Mouse (Mus musculus) hindbrain, embryonic 12.5 days (tissue): ENCODE data around the gene Gab1. TPM values are rescaled to one million over a fixed set of nuclear protein-coding genes. Genes with fewer than 3 reads are reported as not detected.

Source experiments
- ATAC-seq: fragments of 200-750 bp; cut with Nextera tagmentation; 2 replicates; pipeline ENCODE4 v1.8.0; 2017; ENCODE audit warnings: moderate TSS enrichment; ENCODE audit not compliant: low FRiP score
- H3K27ac ChIP-seq: fragments of 300-500 bp; sonication (generic); 2 replicates; pipeline ENCODE4 v1.5.1; 2016; ENCODE audit warnings: mild to moderate bottlenecking
- H3K27me3 ChIP-seq: fragments of 300-500 bp; sonication (generic); 2 replicates; pipeline ENCODE4 v1.6.1; 2016; ENCODE audit warnings: mild to moderate bottlenecking
- H3K36me3 ChIP-seq: fragments of 300-500 bp; sonication (generic); 2 replicates; pipeline ENCODE4 v1.6.1; 2016; ENCODE audit warnings: mild to moderate bottlenecking
- H3K4me1 ChIP-seq: fragments of 300-500 bp; sonication (generic); 2 replicates; pipeline ENCODE4 v1.6.1; 2016
- H3K4me2 ChIP-seq: fragments of 300-500 bp; sonication (generic); replicated peaks from 2 replicates; pipeline ENCODE4 v1.6.1; 2016; ENCODE audit warnings: mild to moderate bottlenecking
- H3K4me3 ChIP-seq: fragments of 300-500 bp; sonication (generic); 2 replicates; pipeline ENCODE4 v1.5.1; 2016; ENCODE audit warnings: mild to moderate bottlenecking
- H3K9ac ChIP-seq: fragments of 300-500 bp; sonication (generic); 2 replicates; pipeline ENCODE4 v1.6.1; 2016; ENCODE audit warnings: mild to moderate bottlenecking, moderate library complexity
- H3K9me3 ChIP-seq: fragments of 300-500 bp; sonication (generic); replicated peaks from 2 replicates; pipeline ENCODE4 v1.6.1; 2016; ENCODE audit warnings: mild to moderate bottlenecking
- WGBS: fragments of 180-500 bp; shearing (Covaris S2); methylation state at CpG from one replicate; pipeline ENCODE4 v1.1.7; 2016; 5-methylcytosine and 5-hydroxymethylcytosine counted together
- polyA plus RNA-seq: library from polyadenylated mRNA; unstranded; fragments of >200 nt; fragmentation: Nextera tagmentation; extraction: Ambion mirVana; gene quantifications from 2 replicates; pipeline ENCODE4 v1.2.1, GENCODE M21; 2016

Gab1 gene
- polyA plus RNA-seq, result 21.3 and 23.2 TPM in 2 replicates

DNA sequence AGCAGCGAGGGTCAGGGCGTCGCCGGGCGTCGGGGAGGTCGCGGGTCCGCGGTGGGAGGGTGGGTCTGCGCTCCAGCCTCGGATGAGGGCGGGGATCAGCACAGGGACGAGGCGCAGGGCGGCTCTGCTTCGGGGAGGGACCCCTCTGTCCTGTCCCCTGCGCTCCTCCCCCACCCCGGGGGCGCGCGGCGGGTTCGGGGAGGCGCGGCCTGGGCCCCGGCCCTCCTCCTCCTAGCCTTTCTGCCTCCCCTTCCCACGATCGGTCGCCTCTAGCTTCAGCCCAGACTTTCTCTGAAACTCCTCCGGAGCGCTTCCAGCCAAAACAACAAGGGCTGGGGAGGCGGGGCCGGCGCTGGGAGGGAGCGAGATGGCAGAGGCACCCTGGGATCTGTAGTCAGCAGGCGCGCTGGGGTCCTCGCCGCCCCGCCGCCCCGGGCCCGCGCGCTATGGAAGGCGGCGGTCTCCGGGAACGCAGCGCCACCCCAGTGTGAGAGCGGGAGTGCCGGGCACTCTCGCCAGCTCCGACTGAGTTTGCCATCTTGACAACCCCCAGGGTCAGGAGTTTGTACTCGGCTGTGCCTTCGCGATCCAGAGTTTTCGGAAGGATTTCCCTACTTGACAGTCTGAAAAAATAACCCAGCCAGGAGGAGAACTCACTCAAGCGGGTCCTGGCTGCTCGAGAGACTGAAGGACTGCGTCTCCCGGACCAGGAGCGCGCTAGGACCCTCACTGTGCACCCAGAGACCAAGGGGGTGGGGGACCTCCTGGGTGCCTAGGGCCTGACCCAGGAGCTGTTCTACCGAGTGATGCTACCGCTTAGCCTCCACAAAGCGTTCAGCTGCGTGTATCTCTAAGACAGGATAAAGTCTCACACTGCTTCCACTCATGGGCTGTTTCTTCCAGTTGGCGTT lies at the start of gene Gab1:
Gab1 (minus strand) TSS at position 324 of the 911 bp plus-strand sequence.
- H3K4me2 ChIP-seq, result peak within 1 kb of the TSS; percentile 81
- ATAC-seq, result peak; percentile 97
- peak within 1 kb of the TSS; percentile 85 for H3K9ac ChIP-seq
- no peaks in the 10 kb centered on the region for H3K36me3 ChIP-seq
- H3K9me3 ChIP-seq, result no peaks in the 10 kb centered on the region
- peak within 1 kb of the TSS; percentile 83 for H3K4me3 ChIP-seq
- H3K27me3 ChIP-seq, result no peaks in the 10 kb centered on the region
- H3K4me1 ChIP-seq, result peaks cover 23% of the 10 kb centered on the region
- WGBS, result 1% methylated on average over 69 of the region's 70 CpGs
- peak within 1 kb of the TSS; percentile 94 for H3K27ac ChIP-seq

DNA sequence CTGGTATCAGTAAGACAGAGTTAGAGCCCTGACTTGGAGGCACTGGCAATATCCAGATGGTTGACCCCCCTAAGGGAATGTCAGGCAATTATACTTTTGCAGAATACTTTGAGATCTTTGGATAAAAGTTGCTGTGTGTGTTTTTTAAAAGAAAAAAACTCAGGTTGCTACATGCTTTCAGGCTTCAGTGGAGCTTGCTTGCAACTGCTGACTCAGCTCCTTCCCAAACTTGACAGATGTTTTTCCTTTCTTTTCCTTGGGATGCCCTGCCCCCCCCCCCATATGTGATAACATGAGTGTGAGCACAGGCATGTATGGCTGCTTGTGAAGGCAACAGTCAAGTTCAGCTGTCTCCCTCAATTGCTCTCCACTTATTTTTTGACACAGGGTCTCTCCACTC lies 48.5 kb upstream of the Gab1 start:
- no peaks in the 10 kb centered on the region for H3K27me3 ChIP-seq
- no peak overlapping the region for H3K27ac ChIP-seq
- H3K9me3 ChIP-seq, result no peaks in the 10 kb centered on the region
- H3K4me3 ChIP-seq, result no peak overlapping the region
- no peak for ATAC-seq
- H3K9ac ChIP-seq, result no peak overlapping the region
- no peak overlapping the region for H3K4me2 ChIP-seq
- no peaks in the 10 kb centered on the region for H3K36me3 ChIP-seq
- H3K4me1 ChIP-seq, result no peaks in the 10 kb centered on the region

DNA sequence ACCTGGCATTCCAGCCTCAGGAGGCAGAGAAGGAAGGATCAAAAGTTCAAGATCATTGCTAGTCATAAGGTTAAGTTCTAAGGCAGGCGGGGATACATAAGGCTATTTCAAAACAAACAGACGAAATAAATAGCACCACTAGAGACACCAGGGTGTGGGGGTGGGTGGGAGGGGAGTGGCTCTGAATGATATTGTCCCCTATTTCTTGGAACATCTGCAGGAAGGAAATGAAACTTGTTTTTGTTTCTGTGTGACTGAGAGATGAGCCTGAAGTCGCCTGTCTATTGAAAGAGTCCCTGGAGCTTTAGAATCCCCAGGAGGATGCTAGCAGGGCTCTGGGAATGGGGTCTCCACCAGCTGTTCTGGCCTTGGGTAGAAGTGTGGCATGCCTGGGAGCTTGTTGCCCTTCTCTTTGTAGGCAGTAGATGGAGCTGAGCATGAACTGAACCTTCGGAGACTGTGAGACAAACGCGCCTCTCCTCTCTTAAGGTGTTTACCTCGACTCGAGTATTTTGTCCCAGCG lies 43.5 kb upstream of the Gab1 start:
- Histone ChIP-seq H3K27me3 (no peaks in the 10 kb centered on the region), H3K4me3 (no peak overlapping the region), H3K36me3 (no peaks in the 10 kb centered on the region), H3K27ac (no peak overlapping the region), H3K4me1 (peaks cover 5% of the 10 kb centered on the region), H3K9me3 (no peaks in the 10 kb centered on the region), H3K4me2 (no peak overlapping the region), H3K9ac (no peak overlapping the region)
- ATAC-seq, result no peak
- WGBS, result 83% methylated on average over 9 of the region's 9 CpGs

DNA sequence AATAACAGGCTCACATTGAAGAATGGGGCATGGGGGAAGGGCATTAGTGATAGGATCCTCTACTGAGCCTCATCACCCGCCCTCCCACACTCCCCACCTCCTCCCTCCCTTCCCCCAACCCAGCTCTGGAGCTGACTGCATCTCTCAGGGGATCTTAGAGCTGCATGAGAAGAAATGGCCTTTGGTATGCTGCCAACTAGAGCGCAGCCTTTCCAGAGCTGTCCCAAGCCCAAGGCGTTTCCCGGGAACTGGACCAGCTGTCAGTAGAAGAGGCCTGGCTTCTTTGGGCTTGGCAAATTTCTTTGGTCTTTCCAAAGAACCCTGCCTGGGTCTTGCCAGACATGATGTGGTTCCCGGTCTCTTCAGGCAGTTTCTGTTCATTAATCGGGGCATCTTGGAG lies 42.3 kb upstream of the Gab1 start:
- Histone ChIP-seq H3K9ac (no peak overlapping the region), H3K4me3 (no peak overlapping the region), H3K4me2 (no peak overlapping the region), H3K36me3 (no peaks in the 10 kb centered on the region), H3K9me3 (no peaks in the 10 kb centered on the region), H3K27me3 (no peaks in the 10 kb centered on the region), H3K4me1 (peaks cover 5% of the 10 kb centered on the region), H3K27ac (no peak overlapping the region)
- peak; percentile 78 for ATAC-seq
- WGBS, result 62% methylated on average over 6 of the region's 6 CpGs

DNA sequence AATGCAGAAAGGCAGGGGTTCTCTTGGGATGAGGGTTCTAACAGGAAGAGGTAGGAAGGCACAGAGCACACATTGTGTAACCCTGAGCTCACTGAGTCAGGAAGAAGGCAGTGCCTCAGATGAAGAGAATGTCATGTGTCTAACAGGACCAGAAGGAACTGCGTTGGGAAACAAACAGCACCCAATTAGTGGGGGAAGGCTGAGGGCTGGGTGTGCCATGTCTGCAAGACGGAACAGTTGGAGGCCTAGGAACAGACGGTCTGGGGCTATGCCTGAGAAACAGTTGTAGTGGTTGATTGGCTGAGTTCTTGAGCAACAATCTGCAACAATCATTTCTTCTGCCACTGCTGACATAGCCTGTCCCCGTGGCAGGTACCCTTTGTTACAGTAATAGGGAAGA lies 38.8 kb upstream of the Gab1 start:
- peaks cover 5% of the 10 kb centered on the region for H3K4me1 ChIP-seq
- no peaks in the 10 kb centered on the region for H3K36me3 ChIP-seq
- no peak overlapping the region for H3K4me2 ChIP-seq
- no peak overlapping the region for H3K9ac ChIP-seq
- H3K4me3 ChIP-seq, result no peak overlapping the region
- H3K9me3 ChIP-seq, result no peaks in the 10 kb centered on the region
- no peak overlapping the region for H3K27ac ChIP-seq
- no peak for ATAC-seq
- no peaks in the 10 kb centered on the region for H3K27me3 ChIP-seq
- WGBS, result 87% methylated on average over 4 of the region's 4 CpGs

DNA sequence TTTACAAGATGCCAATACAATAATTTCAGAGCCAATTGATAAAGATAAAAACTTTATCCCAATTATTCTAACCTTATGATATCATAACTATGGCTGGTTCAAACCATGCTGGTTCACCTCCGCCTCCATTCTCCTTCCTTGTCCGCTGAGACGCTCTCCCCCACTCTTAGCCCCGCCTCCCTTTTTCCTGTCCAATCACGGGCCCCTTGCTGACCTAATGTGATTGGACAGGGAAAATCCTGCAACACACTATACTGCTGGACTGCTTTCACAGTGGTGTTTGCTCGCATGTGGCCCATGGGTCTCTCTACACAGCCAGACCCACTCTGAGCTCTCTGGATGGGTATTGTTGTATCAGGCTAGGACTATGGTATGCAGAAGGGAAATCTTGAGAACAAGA lies 38.2 kb upstream of the Gab1 start:
- no peak overlapping the region for H3K4me3 ChIP-seq
- H3K9me3 ChIP-seq, result no peaks in the 10 kb centered on the region
- peaks cover 5% of the 10 kb centered on the region for H3K4me1 ChIP-seq
- ATAC-seq, result no peak
- WGBS, result 91% methylated on average over 6 of the region's 6 CpGs
- H3K27ac ChIP-seq, result no peak overlapping the region
- H3K4me2 ChIP-seq, result no peak overlapping the region
- H3K27me3 ChIP-seq, result no peaks in the 10 kb centered on the region
- no peaks in the 10 kb centered on the region for H3K36me3 ChIP-seq
- no peak overlapping the region for H3K9ac ChIP-seq

DNA sequence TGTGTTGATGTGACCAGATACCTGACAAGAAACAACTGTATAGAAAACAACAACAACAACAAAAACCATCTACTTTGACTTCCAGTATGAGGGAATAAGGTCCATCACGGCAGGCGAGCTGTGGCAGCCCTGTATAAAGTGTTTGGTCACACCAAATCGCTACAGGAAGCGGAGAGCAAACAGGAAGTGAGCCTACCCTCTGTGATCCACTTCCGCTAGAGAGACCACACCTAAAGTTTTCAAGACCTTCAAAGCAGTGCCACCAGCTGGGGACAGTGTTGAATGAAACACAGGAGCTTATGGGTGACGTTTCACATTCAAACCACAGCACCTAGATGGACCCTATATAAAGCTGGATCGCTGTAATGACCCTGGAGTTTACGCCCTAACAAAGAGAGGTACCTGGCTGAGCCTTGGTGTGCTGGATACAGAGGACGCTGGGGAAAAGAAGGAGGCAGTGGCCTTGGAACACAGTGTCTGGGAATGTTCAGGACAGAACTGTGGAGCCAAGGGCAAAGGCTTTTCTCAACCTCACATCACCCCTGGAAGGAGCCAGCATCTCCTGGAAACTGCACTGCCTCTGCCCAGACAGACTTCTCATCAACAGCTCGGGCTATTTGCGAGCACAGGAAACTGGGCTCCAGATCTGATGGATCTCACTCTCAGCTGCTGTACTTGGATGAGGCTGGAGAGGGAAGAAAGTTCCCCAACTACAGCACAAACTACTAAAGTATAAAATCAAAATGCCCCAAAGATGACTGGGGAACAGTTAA lies 36.3 kb upstream of the Gab1 start:
- Histone ChIP-seq H3K36me3 (no peaks in the 10 kb centered on the region), H3K27me3 (no peaks in the 10 kb centered on the region), H3K4me1 (no peaks in the 10 kb centered on the region), H3K9me3 (no peaks in the 10 kb centered on the region), H3K27ac (no peak overlapping the region), H3K4me3 (no peak overlapping the region), H3K9ac (no peak overlapping the region), H3K4me2 (no peak overlapping the region)
- WGBS, result 82% methylated on average over 11 of the region's 11 CpGs
- no peak for ATAC-seq

DNA sequence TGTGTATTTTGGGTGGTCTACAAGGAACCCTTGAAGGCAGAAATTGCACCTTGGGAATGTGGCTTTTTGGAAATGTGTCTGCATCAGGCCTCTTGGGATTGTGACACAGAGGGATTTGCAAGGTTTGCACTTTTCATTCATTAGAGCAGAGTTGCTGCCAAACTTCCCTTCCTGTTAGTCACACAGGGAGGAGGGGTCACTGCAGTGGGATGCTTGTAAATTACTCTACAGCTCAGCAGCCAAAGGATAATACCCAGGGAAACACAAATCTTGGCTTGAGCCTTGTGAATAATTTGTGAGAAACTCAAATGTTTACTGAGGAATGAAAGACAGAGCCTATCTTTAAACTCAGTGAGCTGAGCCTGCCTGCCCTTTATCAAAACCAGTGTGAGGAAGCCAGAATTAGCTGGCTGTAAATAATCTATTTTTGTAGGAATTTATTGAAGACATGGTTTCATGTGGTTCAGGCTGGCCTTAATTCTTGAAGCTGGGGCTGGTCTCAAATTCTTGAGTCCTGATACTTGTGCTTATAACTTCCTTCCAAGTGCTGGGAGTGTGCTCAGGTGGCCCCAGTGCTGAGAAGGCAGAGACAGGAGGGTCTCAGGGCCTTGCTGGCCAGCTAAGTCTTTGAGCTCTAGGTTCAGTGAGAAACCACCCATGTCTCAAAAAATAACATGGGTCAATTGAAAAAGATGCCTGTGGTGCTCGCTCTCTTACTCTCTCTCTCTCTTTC lies 32.9 kb upstream of the Gab1 start:
- 100% methylated on average over 1 of the region's 1 CpGs for WGBS
- no peak overlapping the region for H3K27ac ChIP-seq

DNA sequence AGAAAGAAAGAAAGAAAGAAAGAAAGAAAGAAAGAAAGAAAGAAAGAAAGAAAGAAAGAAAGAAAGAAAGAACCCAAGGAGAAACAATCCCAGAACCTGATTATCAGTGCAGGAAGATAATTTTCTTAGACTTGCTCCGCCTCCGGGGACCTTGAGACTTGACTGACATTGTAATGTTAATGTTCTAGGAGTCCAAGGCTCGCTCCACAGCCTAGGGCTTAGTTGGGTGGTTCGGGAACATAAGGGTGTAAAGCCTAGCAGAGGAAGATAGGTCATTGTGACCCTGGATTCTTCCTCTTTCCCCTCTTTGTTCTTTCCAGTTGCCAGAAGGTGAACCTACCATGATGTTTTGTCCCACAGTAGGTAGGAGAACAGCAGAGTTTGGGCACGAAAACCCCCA lies 31.1 kb upstream of the Gab1 start:
- no peaks in the 10 kb centered on the region for H3K27me3 ChIP-seq
- 0 out of 2 replicates have a peak, but pooled peaks cover 3% of the 10 kb centered on the region for H3K4me1 ChIP-seq
- no peak overlapping the region for H3K4me3 ChIP-seq
- 73% methylated on average over 5 of the region's 5 CpGs for WGBS
- H3K4me2 ChIP-seq, result no peak overlapping the region
- H3K9ac ChIP-seq, result no peak overlapping the region
- ATAC-seq, result no peak
- H3K9me3 ChIP-seq, result no peaks in the 10 kb centered on the region
- H3K27ac ChIP-seq, result no peak overlapping the region
- H3K36me3 ChIP-seq, result no peaks in the 10 kb centered on the region

More for the DNA sequence above, 32.9 kb upstream of the Gab1 start:
- 0 out of 2 replicates have a peak, but pooled peaks cover 3% of the 10 kb centered on the region for H3K4me1 ChIP-seq
- H3K9me3 ChIP-seq, result no peaks in the 10 kb centered on the region
- no peak for ATAC-seq
- H3K4me3 ChIP-seq, result no peak overlapping the region
- H3K27me3 ChIP-seq, result no peaks in the 10 kb centered on the region
- no peak overlapping the region for H3K9ac ChIP-seq
- H3K36me3 ChIP-seq, result no peaks in the 10 kb centered on the region
- H3K4me2 ChIP-seq, result no peak overlapping the region

DNA sequence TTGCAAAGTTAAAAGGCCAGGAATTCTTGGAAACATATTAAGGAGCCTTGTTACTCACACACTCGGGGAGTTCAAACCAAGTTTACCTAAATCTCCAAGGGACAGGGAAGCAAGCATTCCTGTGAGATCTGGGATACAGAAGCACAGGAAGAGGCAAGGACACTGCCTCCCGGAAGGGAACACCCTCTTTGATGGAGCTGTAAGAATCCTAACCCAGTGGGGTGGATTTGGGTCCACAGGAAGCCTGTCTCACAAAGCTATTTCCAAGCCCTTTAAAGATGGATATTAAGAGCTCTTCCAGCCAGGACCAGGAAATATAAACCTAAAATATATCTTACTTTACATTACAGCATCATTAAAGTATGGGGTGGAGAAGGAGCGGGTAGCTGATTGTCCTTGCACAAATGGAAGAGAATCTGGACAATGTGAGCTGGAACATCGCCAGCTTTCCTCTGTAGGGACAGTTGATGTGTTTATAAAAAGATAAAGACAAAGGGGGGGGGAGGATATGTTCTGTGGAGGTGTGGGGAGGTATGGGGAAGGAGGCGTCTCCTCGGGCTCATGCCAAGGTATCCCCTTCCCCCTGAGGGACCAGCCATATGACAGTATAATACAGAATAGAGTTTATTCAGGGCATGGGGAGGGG lies 28.1 kb upstream of the Gab1 start:
- no peak for ATAC-seq
- H3K4me1 ChIP-seq, result 0 out of 2 replicates have a peak, but pooled peaks cover 3% of the 10 kb centered on the region
- WGBS, result 73% methylated on average over 6 of the region's 6 CpGs
- H3K27ac ChIP-seq, result no peak overlapping the region
- H3K4me2 ChIP-seq, result no peak overlapping the region
- no peak overlapping the region for H3K4me3 ChIP-seq
- no peaks in the 10 kb centered on the region for H3K36me3 ChIP-seq
- H3K27me3 ChIP-seq, result no peaks in the 10 kb centered on the region
- no peaks in the 10 kb centered on the region for H3K9me3 ChIP-seq
- no peak overlapping the region for H3K9ac ChIP-seq

DNA sequence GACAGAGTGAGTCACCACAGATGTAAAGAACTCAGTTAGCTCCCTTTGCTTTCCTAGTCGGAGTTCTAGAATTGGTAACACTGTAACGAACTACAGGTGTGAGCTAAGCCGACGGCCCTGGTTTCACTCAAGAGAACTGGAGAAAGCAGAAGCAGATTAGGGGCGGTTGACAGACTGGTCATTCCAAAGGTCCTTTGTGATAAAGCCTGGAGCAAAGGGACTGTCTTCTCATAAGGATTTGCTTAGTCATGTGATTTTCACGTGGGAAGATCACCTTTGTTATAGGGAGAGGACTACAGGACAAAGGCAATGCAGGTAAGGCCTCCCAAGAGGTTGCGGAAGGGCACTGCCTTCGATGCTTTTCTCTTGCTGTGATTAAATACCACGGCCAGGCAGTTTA lies 22.0 kb upstream of the Gab1 start:
- no peak for ATAC-seq
- H3K4me3 ChIP-seq, result no peak overlapping the region
- H3K4me2 ChIP-seq, result no peak overlapping the region
- WGBS, result 76% methylated on average over 9 of the region's 9 CpGs
- H3K9ac ChIP-seq, result no peak overlapping the region
- H3K27ac ChIP-seq, result no peak overlapping the region
- no peaks in the 10 kb centered on the region for H3K9me3 ChIP-seq
- no peaks in the 10 kb centered on the region for H3K36me3 ChIP-seq
- H3K4me1 ChIP-seq, result no peaks in the 10 kb centered on the region
- no peaks in the 10 kb centered on the region for H3K27me3 ChIP-seq
